ENCODE assay signal across 29 mouse cellular contexts in the genomic region with DNA sequence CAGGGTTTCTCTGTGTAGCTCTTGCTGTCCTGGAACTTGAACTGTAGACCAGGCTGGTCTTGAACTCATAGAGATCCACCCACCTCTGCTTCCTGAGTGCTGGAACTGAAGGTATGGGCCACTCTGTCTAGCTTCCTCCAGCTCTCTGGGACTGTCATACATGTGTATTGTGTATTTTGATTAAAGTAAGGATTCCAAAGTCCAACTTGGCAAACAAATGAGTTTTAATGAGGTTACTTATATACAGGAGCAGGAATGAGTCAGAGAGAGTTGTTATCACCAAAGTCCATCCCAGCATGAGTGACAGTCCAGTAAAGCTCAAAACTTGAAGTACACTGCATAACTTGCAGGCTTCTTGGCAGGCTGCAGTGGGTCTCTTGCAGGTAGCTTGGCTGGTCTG. TPM values are rescaled to one million over a fixed set of nuclear protein-coding genes. Genes with fewer than 3 reads are reported as not detected.
A peak's percentile ranks its signal among the peaks of the same experiment; 100 is the strongest.
DNase-seq lines count a peak whose midpoint lies in the region; ATAC-seq and TF ChIP-seq lines count a peak whose summit lies in the region.
"Had no signal": no experiment of that assay in that cellular context is flagged by ENCODE, and none has a peak within 500 bp of the region (broad histone marks: within the 10 kb centered on the region; RNA-seq: fewer than 3 reads in every experiment).

No protein-coding gene starts in this region.

- TF ChIP-seq EP300 in stomach, postnatal 0 days (optimal IDR thresholded peaks at IDR 0.05), result no peak
- TF ChIP-seq EP300 in liver, postnatal 0 days (IDR thresholded peaks at IDR 0.05; ENCODE audit: low read depth), result no peak

- H3K4me2 ChIP-seq in intestine, postnatal 0 days (replicated peaks; ENCODE audit: low read depth), result no peak overlapping the region
- no peak overlapping the region for H3K4me2 ChIP-seq in stomach, postnatal 0 days (replicated peaks; ENCODE audit: low read depth)
- H3K4me2 ChIP-seq in liver, postnatal 0 days (ENCODE audit: low read depth, low read length), result no peak overlapping the region
- H3K4me2 ChIP-seq in hindbrain, embryonic 12.5 days (replicated peaks), result no peak overlapping the region
- H3K4me2 ChIP-seq: embryonic facial prominence, embryonic 12.5 days; embryonic facial prominence, embryonic 15.5 days; forebrain, embryonic 12.5 days; forebrain, embryonic 15.5 days; heart, embryonic 12.5 days; heart, embryonic 15.5 days; hindbrain, embryonic 14.5 days had no signal

- peak overlapping the region; percentile 3 for H3K27ac ChIP-seq in spleen, adult 2 months (ENCODE audit: insufficient read depth, low read length)
- 0 out of 2 replicates have a peak overlapping the region, but pooled peaks have one; percentile 5 for H3K27ac ChIP-seq in intestine, postnatal 0 days (ENCODE audit: low read depth, low read length)
- H3K27ac ChIP-seq in stomach, postnatal 0 days (replicated peaks), result no peak overlapping the region
- H3K27ac ChIP-seq in liver, postnatal 0 days (ENCODE audit: low read depth), result no peak overlapping the region
- H3K27ac ChIP-seq in hindbrain, embryonic 12.5 days, result no peak overlapping the region
- H3K27ac ChIP-seq: embryonic facial prominence, embryonic 12.5 days; embryonic facial prominence, embryonic 15.5 days; forebrain, embryonic 12.5 days; forebrain, embryonic 15.5 days; hindbrain, embryonic 10.5 days; hindbrain, embryonic 14.5 days; hindbrain, postnatal 0 days had no signal

- TF ChIP-seq CTCF in spleen, adult 2 months (IDR thresholded peaks at IDR 0.05; ENCODE audit: extremely low read depth, insufficient read depth, insufficient read length, insufficient replicate concordance), result no peak
- no peak for TF ChIP-seq CTCF in intestine, postnatal 0 days (IDR thresholded peaks at IDR 0.05; ENCODE audit: low read depth)
- no peak for TF ChIP-seq CTCF in stomach, postnatal 0 days (IDR thresholded peaks at IDR 0.05; ENCODE audit: low read depth)
- no peak for TF ChIP-seq CTCF in liver, postnatal 0 days (IDR thresholded peaks at IDR 0.05; ENCODE audit: low read depth)

- no peak for DNase-seq in spleen, adult 2 months (ENCODE audit: low read depth in 1 of 2, low spot score in 2 of 2)
- DNase-seq in spleen, postnatal 36 days (ENCODE audit: low spot score in 2 of 2), result no peak
- no peak for DNase-seq in stomach, postnatal 0 days (ENCODE audit: low spot score)
- DNase-seq in liver, postnatal 0 days, result no peak
- DNase-seq: adrenal gland, adult 2 months; adrenal gland, postnatal 14 days; cerebellum, adult 11 months; cerebellum, adult 2 months; cerebellum, adult 9-11 months; cerebellum, postnatal 25 days; gastrocnemius, postnatal 25 days; heart, adult 18-20 months; heart, postnatal 10 days; heart, postnatal 36 days had no signal

- no peaks in the 10 kb centered on the region for H3K36me3 ChIP-seq in spleen, adult 2 months (ENCODE audit: control insufficient read depth, insufficient read depth, low read length)
- no peaks in the 10 kb centered on the region for H3K36me3 ChIP-seq in intestine, postnatal 0 days (ENCODE audit: control insufficient read depth, insufficient read depth)
- H3K36me3 ChIP-seq in stomach, postnatal 0 days (ENCODE audit: control insufficient read depth, insufficient read depth, low read length), result no peaks in the 10 kb centered on the region
- no peaks in the 10 kb centered on the region for H3K36me3 ChIP-seq in liver, postnatal 0 days (replicated peaks; ENCODE audit: insufficient read depth, low read length)
- H3K36me3 ChIP-seq in hindbrain, embryonic 12.5 days, result no peaks in the 10 kb centered on the region
- H3K36me3 ChIP-seq: embryonic facial prominence, embryonic 12.5 days; embryonic facial prominence, embryonic 15.5 days; forebrain, embryonic 12.5 days; forebrain, embryonic 15.5 days; G1E; heart, embryonic 12.5 days; heart, embryonic 15.5 days had no signal

- no peaks in the 10 kb centered on the region for H3K27me3 ChIP-seq in spleen, adult 2 months (ENCODE audit: control insufficient read depth, insufficient read depth, low read length)
- H3K27me3 ChIP-seq in intestine, postnatal 0 days (replicated peaks; ENCODE audit: control insufficient read depth, insufficient read depth, low read length), result no peaks in the 10 kb centered on the region
- no peaks in the 10 kb centered on the region for H3K27me3 ChIP-seq in stomach, postnatal 0 days (ENCODE audit: control insufficient read depth, insufficient read depth, low read length)
- no peaks in the 10 kb centered on the region for H3K27me3 ChIP-seq in liver, postnatal 0 days (ENCODE audit: insufficient read depth, low read length)
- no peaks in the 10 kb centered on the region for H3K27me3 ChIP-seq in hindbrain, embryonic 12.5 days
- H3K27me3 ChIP-seq: embryonic facial prominence, embryonic 12.5 days; embryonic facial prominence, embryonic 15.5 days; forebrain, embryonic 12.5 days; forebrain, embryonic 15.5 days; heart, embryonic 12.5 days; heart, embryonic 15.5 days had no signal

- peak; percentile 72 for ATAC-seq in intestine, postnatal 0 days
- ATAC-seq in stomach, postnatal 0 days (ENCODE audit: low FRiP score, low TSS enrichment), result peak; percentile 63
- ATAC-seq in liver, postnatal 0 days, result no peak
- no peak for ATAC-seq in hindbrain, embryonic 12.5 days (ENCODE audit: low FRiP score)
- ATAC-seq: forebrain, embryonic 15.5 days; hindbrain, postnatal 0 days; inflammation-experienced regulatory T-cells, adult 6 months had no signal

- no peaks in the 10 kb centered on the region for H3K9me3 ChIP-seq in intestine, postnatal 0 days (ENCODE audit: control insufficient read depth)
- H3K9me3 ChIP-seq in stomach, postnatal 0 days (ENCODE audit: control insufficient read depth, low read length), result no peaks in the 10 kb centered on the region
- H3K9me3 ChIP-seq in liver, postnatal 0 days (ENCODE audit: low read length), result no peaks in the 10 kb centered on the region
- no peaks in the 10 kb centered on the region for H3K9me3 ChIP-seq in hindbrain, embryonic 12.5 days (replicated peaks)
- H3K9me3 ChIP-seq: embryonic facial prominence, embryonic 12.5 days; embryonic facial prominence, embryonic 15.5 days; forebrain, embryonic 12.5 days; forebrain, embryonic 15.5 days; G1E; heart, embryonic 12.5 days; heart, embryonic 15.5 days; hindbrain, embryonic 10.5 days had no signal

- no peak overlapping the region for H3K9ac ChIP-seq in intestine, postnatal 0 days (ENCODE audit: low read depth, low read length)
- no peak overlapping the region for H3K9ac ChIP-seq in stomach, postnatal 0 days (ENCODE audit: low read length)
- no peak overlapping the region for H3K9ac ChIP-seq in liver, postnatal 0 days (replicated peaks)
- no peak overlapping the region for H3K9ac ChIP-seq in hindbrain, embryonic 12.5 days
- H3K9ac ChIP-seq: embryonic facial prominence, embryonic 12.5 days; embryonic facial prominence, embryonic 15.5 days; forebrain, embryonic 12.5 days; forebrain, embryonic 15.5 days; heart, embryonic 12.5 days; heart, embryonic 15.5 days; hindbrain, embryonic 14.5 days had no signal

- no peak for TF ChIP-seq POLR2A in spleen, adult 2 months (IDR thresholded peaks at IDR 0.05; ENCODE audit: low read depth, low read length)

- H3K4me3 ChIP-seq in spleen, adult 2 months (ENCODE audit: extremely low read depth, insufficient read depth, insufficient read length), result no peak overlapping the region
- H3K4me3 ChIP-seq in intestine, postnatal 0 days (ENCODE audit: low read depth, low read length), result no peak overlapping the region
- H3K4me3 ChIP-seq in stomach, postnatal 0 days (ENCODE audit: low read depth, low read length), result no peak overlapping the region
- no peak overlapping the region for H3K4me3 ChIP-seq in liver, postnatal 0 days (ENCODE audit: low read depth, low read length)
- no peak overlapping the region for H3K4me3 ChIP-seq in hindbrain, embryonic 12.5 days
- H3K4me3 ChIP-seq: embryonic facial prominence, embryonic 12.5 days; embryonic facial prominence, embryonic 15.5 days; forebrain, embryonic 12.5 days; forebrain, embryonic 15.5 days; heart, embryonic 12.5 days; heart, embryonic 15.5 days; hindbrain, embryonic 10.5 days had no signal

- H3K4me1 ChIP-seq in spleen, adult 2 months (ENCODE audit: control insufficient read depth, insufficient read depth, insufficient read length), result no peaks in the 10 kb centered on the region; the same call in 1 of the 2 replicates
- peaks cover 6% of the 10 kb centered on the region for H3K4me1 ChIP-seq in intestine, postnatal 0 days (replicated peaks; ENCODE audit: control insufficient read depth, insufficient read depth, low read length)
- no peaks in the 10 kb centered on the region; the same call in 1 of the 2 replicates for H3K4me1 ChIP-seq in stomach, postnatal 0 days (replicated peaks; ENCODE audit: control insufficient read depth, insufficient read depth)
- H3K4me1 ChIP-seq in liver, postnatal 0 days (ENCODE audit: insufficient read depth), result peaks cover 17% of the 10 kb centered on the region
- H3K4me1 ChIP-seq in hindbrain, embryonic 12.5 days, result peaks cover 6% of the 10 kb centered on the region

RNA-seq across cellular contexts. Expression of a gene that starts 3.3 kb away (rescaled TPM):
- polyA plus RNA-seq in spleen, adult 2 months (2012; rRNA removed), result 12.3 and 15.2 TPM in 2 replicates
- polyA plus RNA-seq in intestine, postnatal 0 days (2015; fragmentation: Nextera tagmentation; extraction: Ambion mirVana), result 5.5 and 6.4 TPM in 2 replicates
- polyA plus RNA-seq in stomach, postnatal 0 days (2015; fragmentation: Nextera tagmentation; extraction: Ambion mirVana), result 6.6 and 8.1 TPM in 2 replicates
- 2.5 and 3.9 TPM in 2 replicates for polyA plus RNA-seq in liver, postnatal 0 days (2015; fragmentation: Nextera tagmentation; extraction: Ambion mirVana)
- 45.0 and 47.3 TPM in 2 replicates for polyA plus RNA-seq in hindbrain, embryonic 12.5 days (2016; fragmentation: Nextera tagmentation; extraction: Ambion mirVana)

RNA-seq across cellular contexts. Expression of a gene that starts 17.0 kb away (rescaled TPM):
- not detected in 2 replicates for polyA plus RNA-seq in spleen, adult 2 months (2012; rRNA removed)
- polyA plus RNA-seq in intestine, postnatal 0 days (2015; fragmentation: Nextera tagmentation; extraction: Ambion mirVana), result 0.96 and 1.1 TPM in 2 replicates
- polyA plus RNA-seq in stomach, postnatal 0 days (2015; fragmentation: Nextera tagmentation; extraction: Ambion mirVana), result 0.19 and 0.21 TPM in 2 replicates
- not detected in 2 replicates for polyA plus RNA-seq in liver, postnatal 0 days (2015; fragmentation: Nextera tagmentation; extraction: Ambion mirVana)
- 0.22 TPM in 1 of 2 replicates, not detected in the other for polyA plus RNA-seq in hindbrain, embryonic 12.5 days (2016; fragmentation: Nextera tagmentation; extraction: Ambion mirVana)
- polyA plus RNA-seq: cerebellum, adult 2 months; forebrain, embryonic 12.5 days; forebrain, embryonic 15.5 days; frontal cortex, adult 2 months; G1E; gonadal fat pad, adult 2 months; heart, embryonic 12.5 days; heart, embryonic 15.5 days; inflammation-experienced regulatory T-cells, adult 6 months had no signal

Comparison
In these comparisons a context has a peak if more than half of its experiments do, and no peak if none do; other contexts are left out.
1. H3K27ac ChIP-seq: peak in spleen, adult 2 months (single experiment) and intestine, postnatal 0 days (single experiment); none in stomach, postnatal 0 days (single experiment), liver, postnatal 0 days (single experiment) and hindbrain, embryonic 12.5 days (single experiment).
2. ATAC-seq: peak in intestine, postnatal 0 days (single experiment) and stomach, postnatal 0 days (single experiment); none in liver, postnatal 0 days (single experiment) and hindbrain, embryonic 12.5 days (single experiment).